Mouse (Mus musculus): ENCODE data around the gene Midn. TPM values are rescaled to one million over a fixed set of nuclear protein-coding genes. Genes with fewer than 3 reads are reported as not detected.

Midn gene
- polyA plus RNA-seq, 1 experiment = 128 TPM

GRCm38 (mm10) chr10:80116563-80116926 lies 31.5 kb upstream of the Midn start:
- Histone ChIP-seq H3K27ac (ENCODE audit: insufficient read depth, low read length) (peak overlapping the region; percentile 63), H3K27me3 (ENCODE audit: control insufficient read depth, insufficient read depth, low read length) (no peaks in the 10 kb centered on the region), H3K4me3 (ENCODE audit: extremely low read depth, insufficient read depth, insufficient read length) (peak overlapping the region; percentile 92), H3K4me1 (ENCODE audit: control insufficient read depth, insufficient read depth, insufficient read length) (peaks cover 14% of the 10 kb centered on the region), H3K36me3 (ENCODE audit: control insufficient read depth, insufficient read depth, low read length) (peaks cover 5% of the 10 kb centered on the region)
- DNase-seq (ENCODE audit: low read depth in 1 of 2, low spot score in 2 of 2) = no peak
- no peak for TF ChIP-seq POLR2A (IDR thresholded peaks at IDR 0.05; ENCODE audit: low read depth, low read length)
- TF ChIP-seq CTCF (IDR thresholded peaks at IDR 0.05; ENCODE audit: extremely low read depth, insufficient read depth, insufficient read length, insufficient replicate concordance) = no peak
- WGBS = under 1% methylated on average over 27 of the region's 27 CpGs

GRCm38 (mm10) chr10:80116927-80117691 lies 31.0 kb upstream of the Midn start:
- DNase-seq (ENCODE audit: low read depth in 1 of 2, low spot score in 2 of 2) = no peak
- WGBS = 3% methylated on average over 30 of the region's 30 CpGs
- TF ChIP-seq POLR2A (IDR thresholded peaks at IDR 0.05; ENCODE audit: low read depth, low read length) (no peak), CTCF (IDR thresholded peaks at IDR 0.05; ENCODE audit: extremely low read depth, insufficient read depth, insufficient read length, insufficient replicate concordance) (no peak)
- Histone ChIP-seq H3K27me3 (ENCODE audit: control insufficient read depth, insufficient read depth, low read length) (no peaks in the 10 kb centered on the region), H3K4me1 (ENCODE audit: control insufficient read depth, insufficient read depth, insufficient read length) (peaks cover 14% of the 10 kb centered on the region), H3K27ac (ENCODE audit: insufficient read depth, low read length) (peak overlapping the region; percentile 63), H3K4me3 (ENCODE audit: extremely low read depth, insufficient read depth, insufficient read length) (peak overlapping the region; percentile 92), H3K36me3 (ENCODE audit: control insufficient read depth, insufficient read depth, low read length) (peaks cover 5% of the 10 kb centered on the region)

GRCm38 (mm10) chr10:80117736-80118135 lies 30.3 kb upstream of the Midn start:
- no peak for DNase-seq (ENCODE audit: low read depth in 1 of 2, low spot score in 2 of 2)
- H3K4me1 ChIP-seq (ENCODE audit: control insufficient read depth, insufficient read depth, insufficient read length) = peaks cover 14% of the 10 kb centered on the region
- peaks cover 5% of the 10 kb centered on the region for H3K36me3 ChIP-seq (ENCODE audit: control insufficient read depth, insufficient read depth, low read length)
- 30% methylated on average over 1 of the region's 1 CpGs for WGBS
- peak overlapping the region; percentile 63; the same call in 1 of the 2 replicates for H3K27ac ChIP-seq (ENCODE audit: insufficient read depth, low read length)
- H3K4me3 ChIP-seq (ENCODE audit: extremely low read depth, insufficient read depth, insufficient read length) = peak overlapping the region; percentile 21; the same call in 1 of the 2 replicates
- TF ChIP-seq POLR2A (IDR thresholded peaks at IDR 0.05; ENCODE audit: low read depth, low read length) (no peak), CTCF (IDR thresholded peaks at IDR 0.05; ENCODE audit: extremely low read depth, insufficient read depth, insufficient read length, insufficient replicate concordance) (no peak)
- no peaks in the 10 kb centered on the region for H3K27me3 ChIP-seq (ENCODE audit: control insufficient read depth, insufficient read depth, low read length)

GRCm38 (mm10) chr10:80118552-80118951 lies 29.5 kb upstream of the Midn start:
- Histone ChIP-seq H3K4me1 (ENCODE audit: control insufficient read depth, insufficient read depth, insufficient read length) (peaks cover 14% of the 10 kb centered on the region), H3K27ac (ENCODE audit: insufficient read depth, low read length) (no peak overlapping the region), H3K4me3 (ENCODE audit: extremely low read depth, insufficient read depth, insufficient read length) (no peak overlapping the region), H3K27me3 (ENCODE audit: control insufficient read depth, insufficient read depth, low read length) (no peaks in the 10 kb centered on the region), H3K36me3 (ENCODE audit: control insufficient read depth, insufficient read depth, low read length) (peaks cover 7% of the 10 kb centered on the region)
- no peak for DNase-seq (ENCODE audit: low read depth in 1 of 2, low spot score in 2 of 2)
- no peak for TF ChIP-seq CTCF (IDR thresholded peaks at IDR 0.05; ENCODE audit: extremely low read depth, insufficient read depth, insufficient read length, insufficient replicate concordance)
- no peak for TF ChIP-seq POLR2A (IDR thresholded peaks at IDR 0.05; ENCODE audit: low read depth, low read length)
- 60% methylated on average over 6 of the region's 6 CpGs for WGBS

- H3K36me3 ChIP-seq (ENCODE audit: control insufficient read depth, insufficient read depth, low read length) = peaks cover 14% of the 10 kb centered on the region
- 52% methylated on average over 2 of the region's 2 CpGs for WGBS
- no peak for DNase-seq (ENCODE audit: low read depth in 1 of 2, low spot score in 2 of 2)
- TF ChIP-seq CTCF (IDR thresholded peaks at IDR 0.05; ENCODE audit: extremely low read depth, insufficient read depth, insufficient read length, insufficient replicate concordance) (no peak), POLR2A (IDR thresholded peaks at IDR 0.05; ENCODE audit: low read depth, low read length) (no peak)
- peaks cover 14% of the 10 kb centered on the region for H3K4me1 ChIP-seq (ENCODE audit: control insufficient read depth, insufficient read depth, insufficient read length)
- no peaks in the 10 kb centered on the region for H3K27me3 ChIP-seq (ENCODE audit: control insufficient read depth, insufficient read depth, low read length)
- no peak overlapping the region for H3K27ac ChIP-seq (ENCODE audit: insufficient read depth, low read length)
- H3K4me3 ChIP-seq (ENCODE audit: extremely low read depth, insufficient read depth, insufficient read length) = no peak overlapping the region
Measured at GRCm38 (mm10) chr10:80120146-80120545, 27.9 kb upstream of the Midn start.

- TF ChIP-seq CTCF (IDR thresholded peaks at IDR 0.05; ENCODE audit: extremely low read depth, insufficient read depth, insufficient read length, insufficient replicate concordance) (no peak), POLR2A (IDR thresholded peaks at IDR 0.05; ENCODE audit: low read depth, low read length) (no peak)
- peaks cover 25% of the 10 kb centered on the region for H3K36me3 ChIP-seq (ENCODE audit: control insufficient read depth, insufficient read depth, low read length)
- 57% methylated on average over 2 of the region's 2 CpGs for WGBS
- H3K27me3 ChIP-seq (ENCODE audit: control insufficient read depth, insufficient read depth, low read length) = no peaks in the 10 kb centered on the region
- H3K27ac ChIP-seq (ENCODE audit: insufficient read depth, low read length) = no peak overlapping the region
- DNase-seq (ENCODE audit: low read depth in 1 of 2, low spot score in 2 of 2) = no peak
- H3K4me1 ChIP-seq (ENCODE audit: control insufficient read depth, insufficient read depth, insufficient read length) = peaks cover 14% of the 10 kb centered on the region
- H3K4me3 ChIP-seq (ENCODE audit: extremely low read depth, insufficient read depth, insufficient read length) = no peak overlapping the region
Measured at GRCm38 (mm10) chr10:80121639-80122038, 26.4 kb upstream of the Midn start.

- H3K27ac ChIP-seq (ENCODE audit: insufficient read depth, low read length) = peak overlapping the region; percentile 42; the same call in 1 of the 2 replicates
- H3K36me3 ChIP-seq (ENCODE audit: control insufficient read depth, insufficient read depth, low read length) = peaks cover 37% of the 10 kb centered on the region
- H3K4me3 ChIP-seq (ENCODE audit: extremely low read depth, insufficient read depth, insufficient read length) = no peak overlapping the region
- no peak for TF ChIP-seq CTCF (IDR thresholded peaks at IDR 0.05; ENCODE audit: extremely low read depth, insufficient read depth, insufficient read length, insufficient replicate concordance)
- no peak for TF ChIP-seq POLR2A (IDR thresholded peaks at IDR 0.05; ENCODE audit: low read depth, low read length)
- WGBS = 83% methylated on average over 9 of the region's 9 CpGs
- no peaks in the 10 kb centered on the region for H3K4me1 ChIP-seq (ENCODE audit: control insufficient read depth, insufficient read depth, insufficient read length)
- no peaks in the 10 kb centered on the region for H3K27me3 ChIP-seq (ENCODE audit: control insufficient read depth, insufficient read depth, low read length)
- no peak for DNase-seq (ENCODE audit: low read depth in 1 of 2, low spot score in 2 of 2)
Measured at GRCm38 (mm10) chr10:80123932-80124562, 24.0 kb upstream of the Midn start.

Measured in spleen, adult 2 months (tissue).